Mouse (Mus musculus): Measurements from ENCODE around the gene Dlgap3. TPM values are rescaled to one million over a fixed set of nuclear protein-coding genes. Genes with fewer than 3 reads are reported as not detected.

Gene Dlgap3
- total RNA-seq (2021) = 6.7 and 6.8 TPM in 2 replicates
- long read RNA-seq, experiment 1, partial matches to known transcripts = 2 of 5 reads
- long read RNA-seq, experiment 1, other reads (novel, unspliced or antisense) = 2 of 5 reads
- long read RNA-seq, experiment 2, partial matches to known transcripts = 0 of 2 reads
- long read RNA-seq, experiment 2, other reads (novel, unspliced or antisense) = 1 of 2 reads

DNA sequence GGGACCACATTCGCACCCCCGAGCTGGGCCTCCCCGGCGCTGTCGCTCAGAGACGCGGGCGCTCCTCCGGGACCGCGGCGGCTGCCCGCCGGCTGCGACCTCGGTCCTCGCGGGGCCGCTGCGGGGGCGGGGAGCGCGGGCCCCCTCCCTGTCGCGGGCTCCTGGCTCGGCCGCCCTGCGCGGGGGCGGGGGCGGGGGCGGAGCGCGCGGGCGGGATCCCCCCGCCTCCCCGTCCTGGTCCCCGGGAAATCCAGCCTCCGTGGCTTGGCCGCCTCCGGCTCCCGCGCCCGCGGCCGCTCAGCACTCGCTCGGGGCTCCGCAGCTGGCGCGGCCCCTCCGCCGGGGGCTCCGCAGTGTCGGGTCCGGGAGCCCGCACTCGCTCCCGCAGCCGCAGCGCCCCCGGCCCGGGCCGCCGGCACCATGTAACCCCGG lies at the start of gene Dlgap3:
Gene Dlgap3 (plus strand): TSS at position 291 of the 432 bp plus-strand sequence.
- DNase-seq = peak; percentile 69

DNA sequence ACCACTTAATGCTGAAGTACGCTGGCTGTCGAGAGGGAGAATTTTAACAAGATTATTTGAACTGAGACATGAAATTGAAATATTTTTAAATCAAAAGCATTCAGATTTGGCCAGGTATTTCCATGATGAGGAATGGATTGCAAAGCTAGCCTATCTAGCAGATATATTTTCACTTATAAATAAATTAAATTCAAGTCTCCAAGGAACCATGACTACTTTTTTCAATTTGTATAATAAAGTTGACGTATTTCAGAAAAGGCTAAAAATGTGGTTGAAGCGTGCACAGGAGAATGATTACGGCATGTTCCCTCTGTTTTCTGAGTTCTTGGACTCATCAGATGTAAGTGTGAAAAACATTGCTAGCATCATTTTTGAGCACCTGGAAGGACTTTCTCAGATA lies 45.6 kb upstream of the Dlgap3 start, which contains the start of gene Tmem35b:
Gene Tmem35b (plus strand): TSS at position 301 of the 400 bp plus-strand sequence.
- no peak for DNase-seq

GRCm38 (mm10) chr4:127124331-127124730 lies 44.7 kb upstream of the Dlgap3 start:
- peak; percentile 9 for DNase-seq

DNA sequence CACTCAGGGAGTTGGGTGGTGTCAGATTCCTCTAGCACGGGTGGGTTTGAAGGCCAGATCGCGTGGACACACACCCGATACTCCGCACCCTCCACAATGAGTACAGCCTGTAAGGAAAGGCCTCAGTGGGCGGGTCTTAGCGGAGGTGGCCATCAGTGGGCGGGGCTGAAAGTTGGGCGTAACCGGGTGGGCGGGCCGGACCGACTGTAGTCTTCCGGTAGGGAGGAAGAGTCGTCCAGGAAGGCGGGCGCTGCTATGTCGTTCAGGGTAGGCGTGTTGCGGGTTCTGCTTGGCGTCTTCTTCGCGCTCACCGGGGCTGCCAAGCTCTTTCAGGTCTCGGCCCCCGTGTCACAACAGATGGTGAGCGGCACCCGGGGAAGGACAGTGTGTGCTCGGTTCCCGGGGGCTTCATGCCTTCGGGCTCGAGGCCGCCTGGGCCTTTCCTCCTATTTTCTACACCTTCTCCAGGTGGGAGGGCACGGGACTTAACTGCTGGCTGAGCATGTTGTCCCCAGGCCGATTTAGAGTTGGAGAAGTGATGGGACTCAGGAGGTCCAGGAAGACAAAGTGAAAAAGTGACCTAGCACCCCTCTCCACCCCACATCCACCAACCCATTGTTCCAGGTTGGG lies 43.1 kb upstream of the Dlgap3 start:
- peak; percentile 96 for DNase-seq

DNA sequence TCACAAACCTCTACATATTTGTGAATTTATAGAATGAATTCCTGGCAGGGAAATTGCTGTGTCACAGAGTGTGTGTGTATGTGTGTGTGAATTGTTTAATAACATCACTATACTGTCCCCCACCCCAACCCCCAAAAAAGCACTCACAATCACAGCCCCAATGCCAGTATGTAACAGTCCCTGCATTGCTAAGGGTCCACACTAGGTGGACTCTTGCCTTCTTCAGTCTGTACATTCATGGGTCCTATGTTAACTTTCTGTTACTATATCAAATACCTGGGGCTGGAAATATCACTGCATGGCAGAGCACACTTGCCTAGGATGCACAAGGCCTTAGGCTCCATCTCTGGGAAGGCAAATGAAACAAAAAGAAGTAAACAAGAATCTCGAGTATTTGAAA lies 34.3 kb upstream of the Dlgap3 start:
- no peak for DNase-seq

DNA sequence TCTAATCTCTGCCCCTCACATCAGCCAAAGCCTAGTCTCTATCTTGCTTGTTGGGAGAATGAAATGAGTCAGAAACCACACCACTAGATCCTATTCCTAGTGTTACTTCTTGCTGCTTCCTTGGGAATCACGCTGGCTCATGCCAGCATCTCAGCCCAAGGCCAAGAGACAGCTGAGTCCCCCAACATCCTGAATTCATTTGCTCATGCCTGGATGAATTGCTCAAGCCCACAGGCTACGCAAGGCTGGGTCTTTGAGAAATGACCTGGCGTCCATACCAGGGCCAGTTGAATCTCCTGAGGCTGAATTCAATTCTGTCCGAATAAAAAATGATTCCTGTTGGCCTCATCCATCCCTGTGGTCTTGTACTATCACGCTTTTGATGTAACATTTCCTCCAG lies 31.4 kb upstream of the Dlgap3 start:
- no peak for DNase-seq

GRCm38 (mm10) chr4:127138486-127138885 lies 30.5 kb upstream of the Dlgap3 start:
- DNase-seq = peak; percentile 72

- DNase-seq = peak; percentile 24
Observed at GRCm38 (mm10) chr4:127150031-127150430, 19.0 kb upstream of the Dlgap3 start.

GRCm38 (mm10) chr4:127153345-127153744 lies 15.7 kb upstream of the Dlgap3 start:
- DNase-seq = no peak

DNA sequence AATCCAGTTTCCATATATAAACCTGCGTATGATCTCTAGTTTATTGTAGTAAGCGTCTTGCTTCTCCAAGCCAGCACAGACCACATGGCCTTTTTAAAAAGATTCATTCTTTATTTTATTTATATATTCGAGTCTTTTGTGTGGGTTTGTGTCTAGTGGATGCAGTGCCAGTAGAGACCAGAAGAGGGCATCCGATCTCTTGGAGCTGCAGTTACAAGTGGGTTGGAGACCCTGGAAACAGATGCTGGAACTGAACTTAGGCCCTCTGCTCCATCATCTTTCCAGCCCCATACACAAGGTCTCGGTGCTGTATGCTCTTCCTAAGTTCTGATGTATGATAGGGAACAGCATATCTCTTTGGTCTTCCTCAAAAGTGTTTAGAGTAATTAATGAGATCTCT lies 13.2 kb upstream of the Dlgap3 start:
- no peak for DNase-seq

- DNase-seq = no peak
Observed at GRCm38 (mm10) chr4:127157746-127158145, 11.3 kb upstream of the Dlgap3 start.

DNA sequence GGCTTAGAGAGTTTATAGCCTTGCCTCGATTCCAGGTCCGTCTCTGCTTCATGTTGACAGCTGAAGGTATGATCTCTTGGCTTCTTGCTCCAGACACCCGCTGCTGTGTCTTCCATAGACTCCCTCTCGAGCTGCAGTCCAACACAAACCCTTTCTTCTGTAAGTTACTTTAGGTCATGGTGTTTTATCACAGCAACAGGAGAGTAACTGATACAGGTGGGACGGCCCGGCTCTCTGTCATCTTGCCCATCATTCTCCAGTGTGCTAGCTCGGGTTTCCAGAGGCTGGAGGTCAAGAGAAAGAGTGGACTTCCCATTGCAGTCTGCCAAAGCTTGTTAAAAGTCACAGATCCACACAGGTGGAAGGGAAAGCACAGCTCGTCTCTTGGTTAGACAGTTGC lies 5.1 kb upstream of the Dlgap3 start:
- no peak for DNase-seq

DNA sequence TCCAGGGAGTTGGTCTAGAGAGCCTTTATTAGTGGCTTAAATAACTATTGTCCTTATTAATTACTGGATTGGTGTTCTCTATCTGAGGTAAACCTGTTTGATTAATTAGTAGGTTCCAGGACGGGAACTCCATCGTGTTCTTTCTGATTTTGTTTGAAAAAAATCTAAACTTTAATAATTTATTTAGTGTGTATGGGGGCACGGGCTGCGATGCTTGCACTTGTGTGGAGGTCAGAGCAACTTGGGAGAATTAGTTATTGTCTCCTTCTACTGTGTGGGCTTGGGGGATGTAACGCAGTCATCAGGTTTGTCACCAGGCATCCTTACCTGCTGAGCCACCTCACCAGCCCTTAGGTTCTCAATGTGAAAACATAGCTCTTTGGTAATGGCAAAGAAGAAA lies 1.9 kb upstream of the Dlgap3 start:
- no peak for DNase-seq

- no peak for DNase-seq
Observed at GRCm38 (mm10) chr4:127167731-127168130, 1.3 kb upstream of the Dlgap3 start.

GRCm38 (mm10) chr4:127168211-127168913 lies 642 bp upstream of the Dlgap3 start:
- DNase-seq = peak; percentile 69

- DNase-seq = peak; percentile 40
Observed at GRCm38 (mm10) chr4:127169346-127170221, 580 bp downstream of the Dlgap3 start.

GRCm38 (mm10) chr4:127170866-127171265 lies 1.9 kb downstream of the Dlgap3 start:
- DNase-seq = no peak

DNA sequence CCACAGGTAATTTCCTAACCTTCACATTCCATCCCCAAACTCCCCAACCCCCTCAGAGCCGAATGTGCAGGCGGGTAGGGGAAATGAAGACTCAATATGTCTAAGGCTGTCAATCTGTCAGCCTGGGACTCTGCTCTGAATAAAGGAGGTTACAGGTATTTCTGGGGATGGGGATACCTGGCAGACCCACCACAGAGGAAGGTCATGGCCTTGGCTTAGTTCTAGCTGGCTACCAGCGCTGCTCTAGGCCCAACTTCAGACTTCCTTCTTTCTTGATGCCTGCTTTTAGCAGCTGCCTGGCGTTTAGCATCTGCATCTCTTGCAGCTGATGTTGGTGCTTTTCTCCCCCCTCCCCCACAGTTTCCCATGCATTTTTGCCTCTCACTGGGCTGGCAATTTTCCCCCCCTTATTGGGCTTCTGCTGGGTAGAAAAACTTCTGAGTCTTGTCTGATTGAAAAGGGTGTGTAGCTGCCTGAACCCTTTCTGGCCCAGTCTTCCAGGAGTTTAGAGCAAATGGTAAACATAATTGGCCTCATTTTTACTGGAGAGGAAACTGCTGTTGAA lies 2.4 kb downstream of the Dlgap3 start:
- DNase-seq = no peak

- DNase-seq = no peak
Observed at GRCm38 (mm10) chr4:127172119-127172518, 3.1 kb downstream of the Dlgap3 start.

- DNase-seq = no peak
Observed at GRCm38 (mm10) chr4:127172614-127173013, 3.6 kb downstream of the Dlgap3 start.

DNA sequence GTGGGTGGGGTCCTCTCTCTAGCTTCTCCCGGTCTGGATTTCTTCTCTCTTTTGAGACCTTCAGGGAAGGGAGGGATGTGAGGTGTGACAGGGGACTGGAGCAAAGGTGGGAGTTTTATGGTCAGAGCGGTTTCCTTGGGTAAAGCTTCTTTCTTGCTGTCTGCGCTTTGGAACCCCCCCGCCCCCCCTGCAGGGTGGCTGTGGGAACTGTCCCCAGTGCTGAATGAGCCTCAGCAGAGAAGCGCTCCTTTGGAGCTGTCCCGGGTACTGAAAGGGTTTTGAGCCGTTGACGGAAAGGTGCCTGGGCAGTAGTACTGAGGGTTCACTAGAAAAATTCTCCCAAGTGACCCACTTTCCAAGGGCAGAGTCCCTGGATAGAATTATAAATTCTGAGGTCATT lies 4.5 kb downstream of the Dlgap3 start:
- peak; percentile 90 for DNase-seq
